Mouse (Mus musculus) hindbrain, embryonic 14.5 days (tissue): ENCODE data around the gene Naa25. TPM values are rescaled to one million over a fixed set of nuclear protein-coding genes. Genes with fewer than 3 reads are reported as not detected.

Experiments
- ATAC-seq: fragments of 200-750 bp; cut with Nextera tagmentation; 2 replicates; pipeline ENCODE4 v1.8.0; 2017; ENCODE audit warnings: moderate number of reproducible peaks, mild to moderate bottlenecking, moderate TSS enrichment, moderate library complexity; ENCODE audit not compliant: low FRiP score
- DNase-seq: peaks from one replicate; pipeline ENCODE4 v3.0.0-alpha.2; 2015; ENCODE audit warnings: low spot score
- H3K27ac ChIP-seq: fragments of 300-500 bp; sonication (generic); 2 replicates; pipeline ENCODE4 v1.5.1; 2014; ENCODE audit warnings: mild to moderate bottlenecking, moderate library complexity
- H3K27me3 ChIP-seq: fragments of 300-500 bp; sonication (generic); 2 replicates; pipeline ENCODE4 v1.6.1; 2014; ENCODE audit warnings: mild to moderate bottlenecking, low read length, mixed read lengths; ENCODE audit not compliant: control insufficient read depth, insufficient read depth
- H3K36me3 ChIP-seq: fragments of 300-500 bp; sonication (generic); replicated peaks from 2 replicates; pipeline ENCODE4 v1.6.1; 2014; ENCODE audit not compliant: control insufficient read depth, insufficient read depth
- H3K4me1 ChIP-seq: fragments of 300-500 bp; sonication (generic); replicated peaks from 2 replicates; pipeline ENCODE4 v1.6.1; 2014; ENCODE audit warnings: antibody characterized with exemption, low read length, mixed read lengths; ENCODE audit not compliant: control insufficient read depth, insufficient read depth
- H3K4me2 ChIP-seq: fragments of 300-500 bp; sonication (generic); replicated peaks from 2 replicates; pipeline ENCODE4 v1.6.1; 2014; ENCODE audit warnings: mild to moderate bottlenecking, moderate library complexity
- H3K4me3 ChIP-seq: fragments of 300-500 bp; sonication (generic); replicated peaks from 2 replicates; pipeline ENCODE4 v1.5.1; 2014; ENCODE audit warnings: mild to moderate bottlenecking, low read length
- H3K9ac ChIP-seq: fragments of 300-500 bp; sonication (generic); 2 replicates; pipeline ENCODE4 v1.6.1; 2014
- H3K9me3 ChIP-seq: fragments of 300-500 bp; sonication (generic); 2 replicates; pipeline ENCODE4 v1.6.1; 2016; ENCODE audit warnings: low read length; ENCODE audit not compliant: control insufficient read depth
- WGBS: fragments of 180-500 bp; shearing (Covaris S2); extraction: QIAGEN DNeasy Blood & Tissue Kit; methylation state at CpG from one replicate; pipeline ENCODE4 v1.1.7; 2014; 5-methylcytosine and 5-hydroxymethylcytosine counted together
- polyA plus RNA-seq: library from polyadenylated mRNA; unstranded; fragments of >200 nt; fragmentation: Nextera tagmentation; extraction: Ambion mirVana; gene quantifications from 2 replicates; pipeline ENCODE4 v1.2.1, GENCODE M21; 2014

Naa25 gene
- polyA plus RNA-seq, 1 experiment from 2014 or later: 55.3 TPM

DNA sequence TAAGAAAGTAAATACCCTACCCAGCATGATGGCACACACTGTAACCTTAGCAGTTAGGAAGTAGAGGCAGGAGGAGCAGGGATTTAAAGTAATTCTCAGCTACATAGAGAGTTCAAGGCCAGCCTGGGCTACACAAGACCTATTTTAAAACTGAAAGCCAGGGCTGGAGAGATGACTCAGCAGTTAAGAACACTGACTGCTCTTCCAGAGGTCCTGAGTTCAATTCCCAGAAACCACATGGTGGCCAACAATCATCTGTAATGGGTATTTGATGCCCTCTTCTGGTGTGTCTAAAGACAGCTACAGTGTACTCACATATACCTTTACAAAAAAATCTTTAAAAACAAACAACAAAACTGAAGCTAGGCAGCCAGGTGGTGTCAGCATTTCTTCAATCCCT lies 8.0 kb upstream of the Naa25 start:
- no peak overlapping the region for H3K4me2 ChIP-seq
- no peak overlapping the region for H3K9ac ChIP-seq
- no peaks in the 10 kb centered on the region for H3K27me3 ChIP-seq
- H3K27ac ChIP-seq: no peak overlapping the region
- no peak for ATAC-seq
- H3K36me3 ChIP-seq: no peaks in the 10 kb centered on the region
- DNase-seq: no peak
- no peak overlapping the region for H3K4me3 ChIP-seq
- no peaks in the 10 kb centered on the region for H3K9me3 ChIP-seq
- H3K4me1 ChIP-seq: peaks cover 6% of the 10 kb centered on the region

GRCm38 (mm10) chr5:121392667-121393380 lies 4.9 kb upstream of the Naa25 start:
- Histone ChIP-seq H3K9ac (no peak overlapping the region), H3K4me3 (no peak overlapping the region), H3K27ac (no peak overlapping the region), H3K36me3 (no peaks in the 10 kb centered on the region), H3K4me2 (no peak overlapping the region), H3K9me3 (no peaks in the 10 kb centered on the region), H3K4me1 (peaks cover 4% of the 10 kb centered on the region; the same call in 1 of the 2 replicates), H3K27me3 (no peaks in the 10 kb centered on the region)
- ATAC-seq (no peak), DNase-seq (peak; percentile 79)
- 60% methylated on average over 16 of the region's 16 CpGs for WGBS

- Histone ChIP-seq H3K36me3 (no peaks in the 10 kb centered on the region), H3K4me2 (no peak overlapping the region), H3K9me3 (no peaks in the 10 kb centered on the region), H3K4me1 (peaks cover 4% of the 10 kb centered on the region; the same call in 1 of the 2 replicates), H3K27ac (no peak overlapping the region), H3K4me3 (no peak overlapping the region), H3K27me3 (no peaks in the 10 kb centered on the region), H3K9ac (no peak overlapping the region)
- DNase-seq (no peak), ATAC-seq (no peak)
- WGBS: 83% methylated on average over 3 of the region's 3 CpGs
Observed at GRCm38 (mm10) chr5:121393402-121393801, 4.3 kb upstream of the Naa25 start.

DNA sequence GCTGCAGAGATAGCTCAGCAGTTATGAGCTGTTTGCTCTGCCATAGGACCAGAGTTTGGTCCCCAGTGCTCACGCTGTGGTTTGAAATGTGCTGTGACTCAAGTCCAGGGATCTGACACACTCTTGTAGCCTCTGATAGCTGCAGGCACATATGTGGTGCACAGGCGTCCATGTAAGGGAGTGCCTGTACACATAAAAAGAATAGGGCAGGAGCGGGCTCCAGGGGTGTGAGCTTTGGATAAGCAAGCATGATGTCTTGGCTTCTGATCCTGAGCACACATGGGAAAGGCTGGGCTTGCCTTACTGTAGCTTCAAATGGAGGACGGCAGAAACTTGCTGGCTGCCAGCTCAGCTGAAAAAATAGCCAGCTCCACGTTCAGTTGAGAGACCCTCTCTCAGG lies 2.1 kb upstream of the Naa25 start:
- Histone ChIP-seq H3K36me3 (no peaks in the 10 kb centered on the region; the same call in 1 of the 2 replicates), H3K9ac (no peak overlapping the region), H3K27me3 (no peaks in the 10 kb centered on the region), H3K9me3 (no peaks in the 10 kb centered on the region), H3K4me2 (no peak overlapping the region), H3K4me3 (no peak overlapping the region), H3K27ac (no peak overlapping the region), H3K4me1 (peaks cover 18% of the 10 kb centered on the region)
- DNase-seq: no peak
- 86% methylated on average over 5 of the region's 5 CpGs for WGBS
- no peak for ATAC-seq

GRCm38 (mm10) chr5:121398146-121398964 lies 619 bp downstream of the Naa25 start:
- under 1% methylated on average over 67 of the region's 67 CpGs for WGBS
- H3K4me1 ChIP-seq: peaks cover 18% of the 10 kb centered on the region
- H3K9me3 ChIP-seq: no peaks in the 10 kb centered on the region
- H3K9ac ChIP-seq: peak overlapping the region; percentile 92
- peak overlapping the region; percentile 89 for H3K4me2 ChIP-seq
- H3K36me3 ChIP-seq: peaks cover 14% of the 10 kb centered on the region
- ATAC-seq (peak; percentile 85), DNase-seq (peak; percentile 32)
- peak overlapping the region; percentile 57 for H3K27ac ChIP-seq
- H3K4me3 ChIP-seq: peak overlapping the region; percentile 98
- no peaks in the 10 kb centered on the region for H3K27me3 ChIP-seq

- Histone ChIP-seq H3K4me3 (peak overlapping the region; percentile 98), H3K27ac (no peak overlapping the region), H3K27me3 (no peaks in the 10 kb centered on the region), H3K4me2 (peak overlapping the region; percentile 89), H3K9me3 (no peaks in the 10 kb centered on the region), H3K36me3 (peaks cover 20% of the 10 kb centered on the region), H3K9ac (peak overlapping the region; percentile 92), H3K4me1 (peaks cover 18% of the 10 kb centered on the region)
- ATAC-seq: no peak
- DNase-seq: no peak
- 60% methylated on average over 9 of the region's 9 CpGs for WGBS
Observed at GRCm38 (mm10) chr5:121398965-121399462, 1.3 kb downstream of the Naa25 start.

GRCm38 (mm10) chr5:121399540-121399939 lies 1.8 kb downstream of the Naa25 start:
- peak overlapping the region; percentile 89; the same call in 1 of the 2 replicates for H3K4me2 ChIP-seq
- no peak overlapping the region; the same call in 1 of the 2 replicates for H3K4me3 ChIP-seq
- H3K9ac ChIP-seq: peak overlapping the region; percentile 92; the same call in 1 of the 2 replicates
- H3K4me1 ChIP-seq: peaks cover 18% of the 10 kb centered on the region
- DNase-seq (no peak), ATAC-seq (no peak)
- H3K9me3 ChIP-seq: no peaks in the 10 kb centered on the region
- WGBS: 91% methylated on average over 5 of the region's 5 CpGs
- H3K36me3 ChIP-seq: peaks cover 23% of the 10 kb centered on the region
- H3K27ac ChIP-seq: no peak overlapping the region
- H3K27me3 ChIP-seq: no peaks in the 10 kb centered on the region

DNA sequence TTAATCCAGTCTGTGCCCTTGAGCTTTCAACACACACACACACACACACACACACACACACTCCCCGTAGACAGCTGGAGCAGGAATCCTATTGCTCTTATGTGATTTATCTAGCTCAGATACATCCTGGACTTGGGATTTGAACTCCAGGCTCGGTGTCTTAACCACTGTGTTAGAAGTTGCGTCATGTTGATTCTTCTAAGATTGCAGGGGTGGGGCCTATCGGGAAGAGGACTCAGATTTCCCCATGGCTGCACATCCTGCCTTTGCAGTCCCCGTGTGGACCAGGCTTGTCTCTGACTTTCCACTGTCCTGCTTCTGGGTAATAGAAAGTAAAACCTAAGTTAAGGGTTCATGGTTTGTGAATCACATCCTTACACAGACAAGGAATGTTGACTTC lies 2.3 kb downstream of the Naa25 start:
- Histone ChIP-seq H3K9me3 (no peaks in the 10 kb centered on the region), H3K4me2 (no peak overlapping the region), H3K9ac (no peak overlapping the region), H3K36me3 (peaks cover 23% of the 10 kb centered on the region), H3K4me3 (no peak overlapping the region), H3K27ac (no peak overlapping the region), H3K4me1 (peaks cover 18% of the 10 kb centered on the region), H3K27me3 (no peaks in the 10 kb centered on the region)
- DNase-seq: no peak
- ATAC-seq: no peak
- 86% methylated on average over 5 of the region's 5 CpGs for WGBS

DNA sequence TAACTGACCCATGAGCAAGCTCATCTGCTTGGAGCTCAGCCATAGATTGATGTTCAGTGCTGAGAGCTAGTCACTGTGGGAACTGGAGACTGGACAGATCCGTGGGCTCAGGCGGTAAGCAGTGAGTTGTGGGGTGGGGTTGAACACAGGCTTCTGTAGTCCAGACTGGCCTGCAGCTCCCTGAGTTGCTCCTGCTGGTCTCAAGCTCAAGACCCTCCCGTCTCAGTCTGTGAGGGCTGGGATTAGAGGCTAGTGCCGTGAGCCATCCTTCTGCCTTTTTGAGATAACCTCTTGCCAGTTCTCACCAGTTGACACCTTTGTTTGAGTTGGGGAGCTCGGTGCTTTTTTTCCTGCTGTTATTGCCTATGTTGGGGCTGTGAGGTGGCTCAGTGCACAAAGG lies 3.1 kb downstream of the Naa25 start:
- ATAC-seq: no peak
- Histone ChIP-seq H3K36me3 (peaks cover 25% of the 10 kb centered on the region), H3K27me3 (no peaks in the 10 kb centered on the region), H3K4me3 (no peak overlapping the region), H3K9ac (no peak overlapping the region), H3K27ac (no peak overlapping the region), H3K4me2 (no peak overlapping the region), H3K4me1 (peaks cover 18% of the 10 kb centered on the region), H3K9me3 (no peaks in the 10 kb centered on the region)
- 90% methylated on average over 5 of the region's 5 CpGs for WGBS
- no peak for DNase-seq
